Mouse (Mus musculus) c-Kit-positive CD71-positive TER-119-positive erythroid progenitor cells, embryonic 14.5 days (primary cell): ENCODE measurements around the gene Vac14.
A peak's percentile ranks its signal among the peaks of the same experiment; 100 is the strongest.

Experiments
- DNase-seq: peaks from one replicate; pipeline ENCODE4 v3.0.0-alpha.2; 2013; ENCODE audit warnings: low spot score

The Vac14 gene

GRCm38 (mm10) chr8:110618391-110619207, at the start of gene Vac14:
Vac14 (plus strand) TSS chr8:110618585.
- DNase-seq, result peak; percentile 95

- no peak for DNase-seq
Observed at GRCm38 (mm10) chr8:110592641-110593040, 25.7 kb upstream of the Vac14 start.

- no peak for DNase-seq
Observed at GRCm38 (mm10) chr8:110594164-110594563, 24.2 kb upstream of the Vac14 start.

GRCm38 (mm10) chr8:110604556-110604955, 13.8 kb upstream of the Vac14 start:
- DNase-seq, result no peak

GRCm38 (mm10) chr8:110605401-110606015, 12.9 kb upstream of the Vac14 start:
- no peak for DNase-seq

- no peak for DNase-seq
Observed at GRCm38 (mm10) chr8:110615730-110616129, 2.7 kb upstream of the Vac14 start.

- no peak for DNase-seq
Observed at GRCm38 (mm10) chr8:110617801-110618358, 505 bp upstream of the Vac14 start.

- no peak for DNase-seq
Observed at GRCm38 (mm10) chr8:110619208-110619574, 806 bp downstream of the Vac14 start.

- peak; percentile 26 for DNase-seq
Observed at GRCm38 (mm10) chr8:110619919-110620318, 1.5 kb downstream of the Vac14 start.

- no peak for DNase-seq
Observed at GRCm38 (mm10) chr8:110626431-110626830, 8.0 kb downstream of the Vac14 start.

- peak; percentile 68 for DNase-seq
Observed at GRCm38 (mm10) chr8:110629245-110630063, 11.1 kb downstream of the Vac14 start.

GRCm38 (mm10) chr8:110630079-110630478, 11.7 kb downstream of the Vac14 start:
- DNase-seq, result no peak

GRCm38 (mm10) chr8:110630571-110631071, 12.2 kb downstream of the Vac14 start:
- no peak for DNase-seq

GRCm38 (mm10) chr8:110631201-110631600, 12.8 kb downstream of the Vac14 start:
- no peak for DNase-seq

GRCm38 (mm10) chr8:110633814-110634213, 15.4 kb downstream of the Vac14 start:
- DNase-seq, result no peak

- no peak for DNase-seq
Observed at GRCm38 (mm10) chr8:110636182-110636581, 17.8 kb downstream of the Vac14 start.

- DNase-seq, result no peak
Observed at GRCm38 (mm10) chr8:110642331-110642730, 23.9 kb downstream of the Vac14 start.

GRCm38 (mm10) chr8:110643177-110643576, 24.8 kb downstream of the Vac14 start:
- DNase-seq, result no peak

- DNase-seq, result no peak
Observed at GRCm38 (mm10) chr8:110644422-110644821, 26.0 kb downstream of the Vac14 start.

- DNase-seq, result no peak
Observed at GRCm38 (mm10) chr8:110644901-110645300, 26.5 kb downstream of the Vac14 start.

- no peak for DNase-seq
Observed at GRCm38 (mm10) chr8:110645340-110645739, 27.0 kb downstream of the Vac14 start.

GRCm38 (mm10) chr8:110646064-110646463, 27.7 kb downstream of the Vac14 start:
- DNase-seq, result peak; percentile 16
